Mouse (Mus musculus): Measurements from ENCODE around the gene 4921504E06Rik. TPM values are rescaled to one million over a fixed set of nuclear protein-coding genes. Genes with fewer than 3 reads are reported as not detected.

4921504E06Rik gene
- polyA plus RNA-seq, 1 experiment from 2014 or later = not detected

GRCm38 (mm10) chr2:19416066-19416465 lies 137.6 kb downstream of the 4921504E06Rik start:
- Histone ChIP-seq H3K36me3 (no peaks in the 10 kb centered on the region), H3K4me3 (no peak overlapping the region), H3K9me3 (0 out of 2 replicates have a peak, but pooled peaks cover 5% of the 10 kb centered on the region), H3K4me2 (no peak overlapping the region), H3K9ac (no peak overlapping the region), H3K27me3 (replicated peaks) (peaks cover 37% of the 10 kb centered on the region), H3K4me1 (peaks cover 4% of the 10 kb centered on the region; the same call in 1 of the 2 replicates), H3K27ac (replicated peaks) (no peak overlapping the region)
- 56% methylated on average over 6 of the region's 6 CpGs for WGBS
- no peak for ATAC-seq (ENCODE audit: extremely low read depth, insufficient number of reproducible peaks, low FRiP score, low TSS enrichment)

DNA sequence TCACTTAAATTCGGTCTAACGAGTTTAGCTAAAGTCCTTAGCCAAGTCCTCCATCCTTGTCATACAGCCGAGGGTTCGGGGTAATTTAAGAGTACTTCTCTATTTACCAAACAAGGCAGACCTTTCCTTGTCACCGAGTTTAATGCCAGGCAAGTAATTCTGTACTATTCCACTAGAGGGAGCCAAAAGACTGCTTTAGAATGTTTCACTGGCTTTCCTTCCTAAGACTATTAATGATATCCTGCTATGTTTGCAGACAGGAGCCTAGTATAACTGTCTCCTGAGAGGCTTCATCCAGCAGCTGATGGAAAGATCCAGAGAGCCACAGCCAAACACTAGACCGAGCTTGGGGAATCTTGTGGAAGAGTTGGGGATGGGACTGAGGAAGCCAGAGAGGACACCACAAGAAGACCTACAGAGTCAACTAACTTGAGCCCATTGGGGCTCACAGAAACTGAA lies 138.6 kb downstream of the 4921504E06Rik start:
- WGBS = 2% methylated on average over 6 of the region's 6 CpGs

GRCm38 (mm10) chr2:19414222-19414965 lies 139.3 kb downstream of the 4921504E06Rik start:
- ATAC-seq (ENCODE audit: extremely low read depth, insufficient number of reproducible peaks, low FRiP score, low TSS enrichment) = no peak
- Histone ChIP-seq H3K27me3 (replicated peaks) (peaks cover 25% of the 10 kb centered on the region), H3K36me3 (no peaks in the 10 kb centered on the region), H3K4me1 (peaks cover 4% of the 10 kb centered on the region; the same call in 1 of the 2 replicates), H3K4me3 (peak overlapping the region; percentile 45), H3K9me3 (0 out of 2 replicates have a peak, but pooled peaks cover 5% of the 10 kb centered on the region), H3K27ac (replicated peaks) (no peak overlapping the region), H3K4me2 (peak overlapping the region; percentile 69), H3K9ac (peak overlapping the region; percentile 53)
- WGBS = 19% methylated on average over 19 of the region's 19 CpGs

More for the DNA sequence above, 138.6 kb downstream of the 4921504E06Rik start:
- peak overlapping the region; percentile 53; the same call in 1 of the 2 replicates for H3K9ac ChIP-seq
- ATAC-seq (ENCODE audit: extremely low read depth, insufficient number of reproducible peaks, low FRiP score, low TSS enrichment) = no peak
- peaks cover 32% of the 10 kb centered on the region for H3K27me3 ChIP-seq (replicated peaks)
- peak overlapping the region; percentile 69 for H3K4me2 ChIP-seq
- H3K9me3 ChIP-seq = 0 out of 2 replicates have a peak, but pooled peaks cover 5% of the 10 kb centered on the region
- H3K4me1 ChIP-seq = peaks cover 4% of the 10 kb centered on the region; the same call in 1 of the 2 replicates
- H3K27ac ChIP-seq (replicated peaks) = no peak overlapping the region
- peak overlapping the region; percentile 45 for H3K4me3 ChIP-seq
- H3K36me3 ChIP-seq = no peaks in the 10 kb centered on the region

Other genes starting within 250 kb of the 4921504E06Rik start
- gene Msrb2, start 182.5 kb downstream of the 4921504E06Rik start, polyA plus RNA-seq (2015; fragmentation: Nextera tagmentation; extraction: Ambion mirVana) = 35.5 and 41.5 TPM in 2 replicates
- gene Ptf1a, start 108.3 kb downstream of the 4921504E06Rik start, polyA plus RNA-seq (2015; fragmentation: Nextera tagmentation; extraction: Ambion mirVana) = not detected in 2 replicates
- 5.2 and 8.0 TPM in 2 replicates for gene Otud1, start 103.8 kb upstream of the 4921504E06Rik start, polyA plus RNA-seq (2015; fragmentation: Nextera tagmentation; extraction: Ambion mirVana)